Mouse (Mus musculus) kidney, postnatal 0 days (tissue): Measurements from ENCODE around the gene Hcn3. TPM values are rescaled to one million over a fixed set of nuclear protein-coding genes. Genes with fewer than 3 reads are reported as not detected.
A peak's percentile ranks its signal among the peaks of the same experiment; 100 is the strongest.

Experiments used
- ATAC-seq: fragments of 200-750 bp; cut with Nextera tagmentation; replicated peaks from 2 replicates; pipeline ENCODE4 v1.8.0; 2017; ENCODE audit warnings: low read depth, moderate number of reproducible peaks, moderate TSS enrichment, moderate library complexity; ENCODE audit not compliant: low FRiP score
- DNase-seq: peaks from one replicate; pipeline ENCODE4 v3.0.0-alpha.2; 2016; ENCODE audit warnings: low spot score
- H3K27ac ChIP-seq: fragments of 300-500 bp; sonication (generic); 2 replicates; pipeline ENCODE4 v1.5.1; 2014; ENCODE audit warnings: mild to moderate bottlenecking
- H3K27me3 ChIP-seq: fragments of 300-500 bp; sonication (generic); 2 replicates; pipeline ENCODE4 v1.6.1; 2014; ENCODE audit warnings: low read length, mixed read lengths; ENCODE audit not compliant: insufficient read depth
- H3K36me3 ChIP-seq: fragments of 300-500 bp; sonication (generic); 2 replicates; pipeline ENCODE4 v1.6.1; 2014; ENCODE audit warnings: low read length, mixed read lengths; ENCODE audit not compliant: insufficient read depth
- H3K4me1 ChIP-seq: fragments of 300-500 bp; sonication (generic); replicated peaks from 2 replicates; pipeline ENCODE4 v1.6.1; 2014; ENCODE audit warnings: antibody characterized with exemption, low read length, mixed read lengths; ENCODE audit not compliant: insufficient read depth
- H3K4me2 ChIP-seq: fragments of 300-500 bp; sonication (generic); 2 replicates; pipeline ENCODE4 v1.6.1; 2014; ENCODE audit warnings: mild to moderate bottlenecking, low read length, moderate library complexity, mixed read lengths
- H3K4me3 ChIP-seq: fragments of 300-500 bp; sonication (generic); replicated peaks from 2 replicates; pipeline ENCODE4 v1.5.1; 2014; ENCODE audit warnings: low read depth, low read length
- H3K9ac ChIP-seq: fragments of 300-500 bp; sonication (generic); 2 replicates; pipeline ENCODE4 v1.6.1; 2014; ENCODE audit warnings: low read depth, low read length
- H3K9me3 ChIP-seq: fragments of 300-500 bp; sonication (generic); replicated peaks from 2 replicates; pipeline ENCODE4 v1.6.1; 2016; ENCODE audit warnings: low read length, inconsistent platforms, mixed read lengths
- CTCF ChIP-seq: IDR thresholded peaks from 2 replicates; pipeline ENCODE4 v1.5.1; 2016; ENCODE audit warnings: antibody characterized with exemption, low read depth, mild to moderate bottlenecking, moderate library complexity
- WGBS: fragments of 180-500 bp; shearing (Covaris S2); extraction: QIAGEN DNeasy Blood & Tissue Kit; methylation state at CpG from one replicate; pipeline ENCODE4 v1.1.7; 2014; 5-methylcytosine and 5-hydroxymethylcytosine counted together
- polyA plus RNA-seq: library from polyadenylated mRNA; unstranded; fragments of >200 nt; fragmentation: Nextera tagmentation; extraction: Ambion mirVana; gene quantifications from 2 replicates; pipeline ENCODE4 v1.2.1, GENCODE M21; 2015

Hcn3 gene
- polyA plus RNA-seq, 1 experiment from 2014 or later = 0.91 TPM

- Histone ChIP-seq H3K27ac (0 out of 2 replicates have a peak within 1 kb of the TSS, but pooled peaks have one; percentile 57), H3K27me3 (no peaks in the 10 kb centered on the region), H3K4me1 (peaks cover 4% of the 10 kb centered on the region; the same call in 1 of the 2 replicates), H3K9me3 (no peaks in the 10 kb centered on the region), H3K4me2 (peak within 1 kb of the TSS; percentile 86), H3K4me3 (peak within 1 kb of the TSS; percentile 50), H3K9ac (peak within 1 kb of the TSS; percentile 51), H3K36me3 (peaks cover 13% of the 10 kb centered on the region; the same call in 1 of the 2 replicates)
- TF ChIP-seq CTCF = no peak
- WGBS = 33% methylated on average over 7 of the region's 7 CpGs
- ATAC-seq (no peak), DNase-seq (no peak)
These were observed 59.2 kb downstream of the Hcn3 start, which contains the start of gene Gm43738 for GRCm38 (mm10) chr3:89100811-89101210. Gene Gm43738, minus strand, starts transcription at chr3:89101099.

Other genes starting within 250 kb of the Hcn3 start
- 53.1 and 58.0 TPM in 2 replicates for gene Msto1, start 246.2 kb downstream of the Hcn3 start, polyA plus RNA-seq
- gene Ash1l, start 209.6 kb downstream of the Hcn3 start, polyA plus RNA-seq = 13.0 and 14.2 TPM in 2 replicates
- gene Dap3, start 209.0 kb downstream of the Hcn3 start, polyA plus RNA-seq = 150 and 151 TPM in 2 replicates
- 19.8 TPM in 2 replicates for gene Rusc1, start 66.9 kb downstream of the Hcn3 start, polyA plus RNA-seq
- not detected in 2 replicates for gene Gm43738, start 59.1 kb downstream of the Hcn3 start, polyA plus RNA-seq
- gene Fdps, start 58.2 kb downstream of the Hcn3 start, polyA plus RNA-seq = 138 and 150 TPM in 2 replicates
- gene Pklr, start 24.1 kb downstream of the Hcn3 start, polyA plus RNA-seq = 3.7 and 6.8 TPM in 2 replicates
- gene Clk2, start 4.6 kb upstream of the Hcn3 start, polyA plus RNA-seq = 16.9 and 18.8 TPM in 2 replicates
- 107 and 115 TPM in 2 replicates for gene Scamp3, start 17.3 kb upstream of the Hcn3 start, polyA plus RNA-seq
- gene Fam189b, start 22.9 kb upstream of the Hcn3 start, polyA plus RNA-seq = 23.5 and 24.1 TPM in 2 replicates
- gene Gba, start 42.7 kb upstream of the Hcn3 start, polyA plus RNA-seq = 53.6 and 56.0 TPM in 2 replicates
- gene Thbs3, start 55.0 kb upstream of the Hcn3 start, polyA plus RNA-seq = 10.4 and 12.1 TPM in 2 replicates
- 200 and 218 TPM in 2 replicates for gene Mtx1, start 66.9 kb upstream of the Hcn3 start, polyA plus RNA-seq
- gene Muc1, start 68.9 kb upstream of the Hcn3 start, polyA plus RNA-seq = 42.8 and 49.5 TPM in 2 replicates
- 328 and 371 TPM in 2 replicates for gene Krtcap2, start 85.8 kb upstream of the Hcn3 start, polyA plus RNA-seq
- 2.7 and 3.7 TPM in 2 replicates for gene Trim46, start 86.1 kb upstream of the Hcn3 start, polyA plus RNA-seq
- 148 and 182 TPM in 2 replicates for gene Dpm3, start 99.2 kb upstream of the Hcn3 start, polyA plus RNA-seq
- gene Slc50a1, start 110.4 kb upstream of the Hcn3 start, polyA plus RNA-seq = 75.8 and 82.2 TPM in 2 replicates
- gene Efna1, start 120.9 kb upstream of the Hcn3 start, polyA plus RNA-seq = 79.5 and 83.5 TPM in 2 replicates
- gene Efna3, start 162.8 kb upstream of the Hcn3 start, polyA plus RNA-seq = 4.2 and 6.1 TPM in 2 replicates
- gene Efna4, start 177.8 kb upstream of the Hcn3 start, polyA plus RNA-seq = 24.4 and 25.4 TPM in 2 replicates
- gene Adam15, start 189.8 kb upstream of the Hcn3 start, polyA plus RNA-seq = 85.4 and 90.7 TPM in 2 replicates
- 0.57 and 0.62 TPM in 2 replicates for gene Dcst2, start 201.8 kb upstream of the Hcn3 start, polyA plus RNA-seq
- 6.2 TPM in 2 replicates for gene Dcst1, start 205.1 kb upstream of the Hcn3 start, polyA plus RNA-seq
- 4.3 TPM in 2 replicates for gene Zbtb7b, start 234.6 kb upstream of the Hcn3 start, polyA plus RNA-seq
- gene Lenep, start 242.6 kb upstream of the Hcn3 start, polyA plus RNA-seq = 0.16 TPM in 1 of 2 replicates, not detected in the other